Mouse (Mus musculus) embryo, embryonic 11 days (tissue): Measurements from ENCODE around the gene Arid4b.
A peak's percentile ranks its signal among the peaks of the same experiment; 100 is the strongest.

Experiments used
- DNase-seq: peaks from one replicate; pipeline ENCODE4 v3.0.0-alpha.2; 2015

The Arid4b gene

GRCm38 (mm10) chr13:14062209-14063012, 621 bp upstream of the Arid4b start:
- no peak for DNase-seq

GRCm38 (mm10) chr13:14063942-14064271, 875 bp downstream of the Arid4b start:
- no peak for DNase-seq

GRCm38 (mm10) chr13:14064341-14065027, 1.5 kb downstream of the Arid4b start:
- peak; percentile 44 for DNase-seq

DNA sequence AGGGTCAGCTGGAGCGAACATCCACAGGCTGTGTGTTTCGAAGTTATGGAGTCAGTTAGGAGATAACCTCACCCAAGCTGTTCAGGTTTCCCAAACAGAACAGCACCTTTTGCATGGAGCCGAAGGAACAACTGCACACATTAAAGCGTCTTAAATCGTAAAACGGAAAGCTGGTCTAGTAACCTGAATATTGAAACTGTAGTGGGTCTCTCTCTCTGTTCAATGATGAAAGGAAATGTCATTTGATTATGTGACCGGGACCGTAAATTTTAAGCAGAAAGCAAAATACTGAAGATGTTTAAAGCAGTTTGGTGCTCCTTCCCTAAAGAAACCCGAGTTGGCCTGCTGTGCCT, 2.0 kb downstream of the Arid4b start:
- DNase-seq = no peak

DNA sequence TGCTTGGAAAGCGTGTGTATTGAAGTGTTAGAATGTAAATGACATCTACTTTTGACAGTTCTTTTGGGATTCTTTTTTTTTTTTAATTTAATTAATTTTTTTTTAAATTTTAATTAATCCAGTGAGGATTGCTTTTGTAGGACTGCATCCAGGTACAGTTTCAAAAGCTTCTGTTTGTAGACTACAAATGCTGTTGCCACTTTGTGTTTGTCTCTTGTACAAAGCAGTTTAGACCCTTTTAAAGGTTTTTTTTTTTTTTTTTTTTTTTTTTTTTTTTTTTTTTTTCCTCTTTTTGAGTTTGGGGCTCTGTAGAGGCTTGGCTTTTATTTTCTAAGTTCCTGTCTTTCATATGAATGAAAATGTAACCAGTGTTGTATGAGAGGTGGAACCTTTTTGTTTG, 2.7 kb downstream of the Arid4b start:
- DNase-seq = no peak

GRCm38 (mm10) chr13:14068035-14068434, 5.0 kb downstream of the Arid4b start:
- no peak for DNase-seq

GRCm38 (mm10) chr13:14069291-14069690, 6.3 kb downstream of the Arid4b start:
- DNase-seq = no peak

DNA sequence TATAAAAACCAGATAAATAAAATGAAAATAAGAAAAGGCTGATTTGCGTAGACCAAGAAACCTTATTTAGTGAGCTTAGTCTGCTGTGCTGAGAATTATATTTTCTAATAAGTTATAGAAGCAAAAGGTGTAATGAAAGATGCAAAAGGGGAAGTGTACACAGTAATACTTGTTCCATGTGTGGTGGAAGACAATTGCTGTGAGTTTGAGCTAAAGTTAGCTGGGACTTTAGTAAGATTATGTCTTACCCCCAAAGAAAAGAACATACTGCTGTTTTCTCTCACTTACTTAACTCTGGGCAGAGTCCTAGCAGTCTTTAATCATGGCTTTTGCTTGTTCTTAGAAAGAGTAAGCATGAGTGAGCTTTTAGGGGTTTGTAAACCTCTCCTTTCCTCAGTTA, 11.3 kb downstream of the Arid4b start:
- no peak for DNase-seq

- DNase-seq = no peak
Measured at GRCm38 (mm10) chr13:14075326-14075725, 12.3 kb downstream of the Arid4b start.

DNA sequence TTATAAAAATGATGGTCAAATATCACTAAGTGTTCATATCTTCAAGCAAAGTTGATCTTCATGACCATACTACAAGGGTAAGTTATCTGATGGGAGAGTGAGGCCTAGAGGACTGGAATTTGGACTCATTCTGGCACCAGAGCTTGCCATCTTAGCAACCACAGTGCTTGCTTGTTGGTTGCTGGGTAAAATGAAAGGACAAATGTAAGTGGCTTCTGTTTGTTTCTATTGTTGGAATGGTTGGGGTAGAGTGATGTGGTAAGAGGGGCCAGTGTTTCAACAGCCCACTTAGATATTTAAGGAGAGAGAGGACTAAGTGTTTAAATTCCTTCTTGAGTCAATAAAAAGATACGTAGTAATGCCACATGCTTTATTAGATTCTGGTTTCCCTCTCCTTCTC, 25.6 kb downstream of the Arid4b start:
- DNase-seq = no peak

DNA sequence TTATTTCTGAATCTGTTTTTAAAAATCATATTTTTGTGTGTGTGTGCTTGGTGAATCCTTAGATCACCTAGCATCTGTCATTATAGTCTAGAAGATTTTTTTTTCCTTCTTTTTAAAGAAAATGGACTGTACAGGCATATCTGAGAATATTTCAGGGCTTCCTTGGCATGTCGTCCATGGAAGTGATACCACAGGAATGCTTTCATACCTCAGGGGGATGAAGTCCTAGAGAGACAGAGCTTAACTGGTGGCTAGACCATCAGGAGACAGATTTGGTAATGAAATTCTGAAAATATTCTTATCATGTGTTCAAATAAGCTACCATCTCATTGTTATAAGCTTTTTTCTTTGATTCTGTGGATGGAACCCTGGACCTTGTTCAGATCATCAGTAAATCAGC, 40.0 kb downstream of the Arid4b start:
- DNase-seq = no peak

- DNase-seq = no peak
Measured at GRCm38 (mm10) chr13:14110154-14110873, 47.3 kb downstream of the Arid4b start.

- DNase-seq = no peak
Measured at GRCm38 (mm10) chr13:14111146-14111545, 48.1 kb downstream of the Arid4b start.

GRCm38 (mm10) chr13:14113746-14114528, 50.9 kb downstream of the Arid4b start:
- no peak for DNase-seq

- no peak for DNase-seq
Measured at GRCm38 (mm10) chr13:14115805-14116204, 52.8 kb downstream of the Arid4b start.

- DNase-seq = no peak
Measured at GRCm38 (mm10) chr13:14131651-14132050, 68.6 kb downstream of the Arid4b start.

GRCm38 (mm10) chr13:14142294-14142966, 79.4 kb downstream of the Arid4b start:
- peak; percentile 6 for DNase-seq

- peak; percentile 5 for DNase-seq
Measured at GRCm38 (mm10) chr13:14177989-14178388, 115.0 kb downstream of the Arid4b start.

GRCm38 (mm10) chr13:14179669-14180068, 116.6 kb downstream of the Arid4b start:
- no peak for DNase-seq

DNA sequence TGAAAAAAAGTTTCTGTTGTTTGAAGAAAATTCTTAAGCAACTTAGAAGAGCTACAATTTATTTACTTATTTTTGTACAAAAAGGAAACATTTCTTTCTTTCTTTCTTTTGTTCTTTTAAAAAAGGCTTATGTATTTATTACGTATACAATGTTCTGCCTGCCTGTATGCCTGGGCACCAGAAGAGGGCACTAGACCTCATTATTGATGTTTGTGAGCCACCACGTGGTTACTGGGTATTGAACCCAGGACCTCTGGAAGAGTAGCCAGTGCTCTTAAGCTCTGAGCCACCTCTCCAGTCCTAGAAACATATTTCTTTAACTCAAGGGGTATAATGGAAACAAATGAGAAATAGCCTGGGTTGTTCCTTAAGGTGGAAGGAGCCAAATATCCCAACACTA, 182.9 kb downstream of the Arid4b start:
- no peak for DNase-seq
